Mouse (Mus musculus): ENCODE measurements around the gene Diexf. TPM values are rescaled to one million over a fixed set of nuclear protein-coding genes. Genes with fewer than 3 reads are reported as not detected.

The Diexf gene
- 3.5 and 5.8 TPM in 2 replicates for polyA plus RNA-seq (2012; rRNA removed; ENCODE audit: low replicate concordance)

DNA sequence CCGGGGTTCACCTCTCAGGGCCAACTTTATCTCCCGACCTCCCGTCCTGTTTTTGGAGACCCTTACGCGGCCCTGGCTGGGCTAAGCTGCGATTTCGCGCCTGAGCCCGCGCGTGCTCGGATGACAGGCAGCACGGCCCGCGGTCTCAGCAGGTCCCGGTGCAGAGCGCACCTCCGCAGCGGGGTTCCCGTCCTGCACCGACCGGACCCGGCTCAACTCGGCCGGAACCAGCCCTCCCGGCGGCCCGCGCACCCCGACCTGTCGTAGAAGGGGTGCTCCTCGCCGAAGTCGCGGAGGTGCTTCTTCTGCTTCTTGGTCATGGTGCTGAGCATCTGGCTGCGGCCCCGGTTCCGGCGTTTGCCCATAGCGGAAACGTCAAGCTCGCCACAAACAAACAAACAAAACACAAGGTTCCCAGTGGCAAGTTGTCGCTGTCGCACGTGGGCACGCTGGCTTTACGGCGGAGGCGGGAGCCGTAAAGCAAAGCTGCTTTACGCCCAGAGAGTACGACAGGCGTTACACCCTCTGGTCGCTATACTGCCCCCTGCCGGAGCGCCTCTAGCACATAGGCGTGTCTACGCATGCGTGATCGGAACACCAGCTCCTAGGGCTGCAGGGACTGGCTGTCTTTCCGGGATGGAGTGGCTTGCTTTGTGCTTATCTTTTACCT lies at the start of gene Diexf:
Diexf (minus strand) TSS at position 487 of the 670 bp plus-strand sequence.

GRCm38 (mm10) chr1:193167746-193168145 lies 37.7 kb upstream of the Diexf start, which contains the start of gene A130010J15Rik:
Gene A130010J15Rik (plus strand): TSS chr1:193168046.

GRCm38 (mm10) chr1:193152872-193153271 lies 22.8 kb upstream of the Diexf start, which contains the start of gene Irf6:
Gene Irf6 (plus strand): TSS chr1:193153111.

Other genes with a start within 250 kb of the Diexf start
- gene Syt14, start 94.5 kb downstream of the Diexf start, polyA plus RNA-seq (2012; rRNA removed; ENCODE audit: low replicate concordance) = 0.11 TPM in 1 of 2 replicates, not detected in the other
- 108 and 113 TPM in 2 replicates for gene Irf6, start 22.8 kb upstream of the Diexf start, polyA plus RNA-seq (2012; rRNA removed; ENCODE audit: low replicate concordance)
- 0.99 and 1.5 TPM in 2 replicates for gene A130010J15Rik, start 37.8 kb upstream of the Diexf start, polyA plus RNA-seq (2012; rRNA removed; ENCODE audit: low replicate concordance)
- 1.1 and 2.0 TPM in 2 replicates for gene Traf3ip3, start 71.4 kb upstream of the Diexf start, polyA plus RNA-seq (2012; rRNA removed; ENCODE audit: low replicate concordance)
- gene Lamb3, start 77.4 kb upstream of the Diexf start, polyA plus RNA-seq (2012; rRNA removed; ENCODE audit: low replicate concordance) = 13.4 and 15.4 TPM in 2 replicates
- gene Hsd11b1, start 133.8 kb upstream of the Diexf start, polyA plus RNA-seq (2012; rRNA removed; ENCODE audit: low replicate concordance) = 4.6 and 14.5 TPM in 2 replicates
- gene G0s2, start 142.9 kb upstream of the Diexf start, polyA plus RNA-seq (2012; rRNA removed; ENCODE audit: low replicate concordance) = 25.7 and 44.2 TPM in 2 replicates
- gene Camk1g, start 240.0 kb upstream of the Diexf start, polyA plus RNA-seq (2012; rRNA removed; ENCODE audit: low replicate concordance) = 0.41 and 0.97 TPM in 2 replicates

Measured in duodenum, adult 2 months (tissue).